Mouse (Mus musculus) liver, embryonic 15.5 days (tissue): ENCODE measurements around the gene Gm40193. TPM values are rescaled to one million over a fixed set of nuclear protein-coding genes. Genes with fewer than 3 reads are reported as not detected.
"Not testable (repeated sequence)": the region's sequence is repeated elsewhere in the genome, so short reads cannot be mapped to it uniquely, and the experiment has no call there.

Experiments
- ATAC-seq: fragments of 200-750 bp; cut with Nextera tagmentation; 2 replicates; pipeline ENCODE4 v1.8.0; 2017; ENCODE audit warnings: moderate number of reproducible peaks, mild to moderate bottlenecking, moderate library complexity; ENCODE audit not compliant: insufficient read depth
- H3K27ac ChIP-seq: fragments of 300-500 bp; sonication (generic); replicated peaks from 2 replicates; pipeline ENCODE4 v1.5.1; 2015; ENCODE audit warnings: mild to moderate bottlenecking, inconsistent platforms
- H3K27me3 ChIP-seq: fragments of 300-500 bp; sonication (generic); 2 replicates; pipeline ENCODE4 v1.6.1; 2015; ENCODE audit warnings: mild to moderate bottlenecking, inconsistent platforms
- H3K36me3 ChIP-seq: fragments of 300-500 bp; sonication (generic); replicated peaks from 2 replicates; pipeline ENCODE4 v1.6.1; 2015; ENCODE audit warnings: moderate library complexity, mild to moderate bottlenecking, inconsistent platforms
- H3K4me1 ChIP-seq: fragments of 300-500 bp; sonication (generic); replicated peaks from 2 replicates; pipeline ENCODE4 v1.6.1; 2015; ENCODE audit warnings: inconsistent platforms
- H3K4me2 ChIP-seq: fragments of 300-500 bp; sonication (generic); 2 replicates; pipeline ENCODE4 v1.6.1; 2015; ENCODE audit warnings: moderate library complexity, mild to moderate bottlenecking, inconsistent platforms
- H3K4me3 ChIP-seq: fragments of 300-500 bp; sonication (generic); replicated peaks from 2 replicates; pipeline ENCODE4 v1.5.1; 2015; ENCODE audit warnings: mild to moderate bottlenecking, inconsistent platforms
- H3K9ac ChIP-seq: fragments of 300-500 bp; sonication (generic); 2 replicates; pipeline ENCODE4 v1.6.1; 2015; ENCODE audit warnings: moderate library complexity, mild to moderate bottlenecking, inconsistent platforms
- H3K9me3 ChIP-seq: fragments of 300-500 bp; sonication (generic); replicated peaks from 2 replicates; pipeline ENCODE4 v1.6.1; 2016; ENCODE audit warnings: inconsistent platforms
- WGBS: fragments of 180-500 bp; shearing (Covaris S2); methylation state at CpG from one replicate; pipeline ENCODE4 v1.1.7; 2015; ENCODE audit warnings: mixed read lengths; ENCODE audit not compliant: insufficient replicate concordance; 5-methylcytosine and 5-hydroxymethylcytosine counted together
- polyA plus RNA-seq: library from polyadenylated mRNA; unstranded; fragments of >200 nt; fragmentation: Nextera tagmentation; extraction: Ambion mirVana; gene quantifications from 2 replicates; pipeline ENCODE4 v1.2.1, GENCODE M21; 2015

Gm40193 gene
- polyA plus RNA-seq = not detected in 2 replicates

GRCm38 (mm10) chr11:70532839-70533238 lies at the start of gene Gm40193:
Gm40193 (minus strand) TSS chr11:70532939.
- H3K27me3 ChIP-seq = peaks cover 6% of the 10 kb centered on the region; the same call in 1 of the 2 replicates
- H3K9ac ChIP-seq = no peak within 1 kb of the TSS
- no peaks in the 10 kb centered on the region for H3K4me1 ChIP-seq
- no peak within 1 kb of the TSS for H3K4me3 ChIP-seq
- no peak for ATAC-seq
- no peak within 1 kb of the TSS for H3K4me2 ChIP-seq
- 68% methylated on average over 6 of the region's 6 CpGs for WGBS
- peaks cover 8% of the 10 kb centered on the region for H3K36me3 ChIP-seq
- no peaks in the 10 kb centered on the region for H3K9me3 ChIP-seq
- H3K27ac ChIP-seq = no peak within 1 kb of the TSS

DNA sequence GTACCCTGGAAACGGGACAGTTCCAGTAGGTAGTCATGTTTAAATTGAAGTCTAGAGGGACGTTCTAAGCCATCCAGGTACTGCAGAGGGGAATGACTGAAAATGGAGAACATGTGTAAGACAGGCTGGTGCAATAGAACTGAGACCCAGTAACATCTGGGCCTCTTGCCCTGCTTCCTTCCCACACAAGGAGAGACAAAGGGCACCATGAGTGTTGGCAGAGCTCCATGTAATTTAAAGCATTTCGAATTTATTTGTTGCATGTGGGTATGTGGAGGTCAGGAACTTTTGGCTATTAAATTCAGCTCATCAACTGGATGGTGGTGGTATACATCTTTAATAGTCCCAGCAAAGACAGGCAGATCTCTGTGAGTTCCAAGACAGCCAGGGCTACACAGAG lies 49.5 kb upstream of the Gm40193 start:
- no peak overlapping the region for H3K27ac ChIP-seq

DNA sequence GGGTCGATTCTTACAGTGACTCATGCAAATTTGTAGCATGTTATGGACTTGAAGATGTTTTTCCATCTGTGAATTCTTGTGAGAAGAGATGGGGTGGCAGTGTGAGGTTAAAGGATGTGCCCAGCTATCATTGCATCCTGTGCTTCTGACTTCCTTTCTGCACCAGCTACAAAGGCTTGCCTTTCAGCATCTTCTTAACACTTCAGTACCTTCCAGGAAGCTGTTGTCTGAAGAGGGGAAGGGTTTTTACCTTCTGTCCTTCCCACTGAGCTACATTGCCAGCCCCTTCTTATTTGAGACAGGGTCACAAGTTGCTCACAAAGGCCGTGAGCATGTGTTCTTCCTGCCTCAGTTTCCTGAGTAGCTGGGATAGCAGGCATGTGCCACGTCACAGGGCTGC lies 48.2 kb upstream of the Gm40193 start:
- Histone ChIP-seq H3K4me1 (peaks cover 60% of the 10 kb centered on the region), H3K36me3 (no peaks in the 10 kb centered on the region), H3K27ac (no peak overlapping the region), H3K4me2 (no peak overlapping the region), H3K27me3 (no peaks in the 10 kb centered on the region), H3K9ac (no peak overlapping the region), H3K4me3 (no peak overlapping the region), H3K9me3 (no peaks in the 10 kb centered on the region)
- 47% methylated on average over 3 of the region's 3 CpGs for WGBS
- no peak for ATAC-seq

More for the DNA sequence above, 49.5 kb upstream of the Gm40193 start:
- ATAC-seq = no peak
- WGBS = 52% methylated on average over 3 of the region's 3 CpGs
- H3K4me1 ChIP-seq = peaks cover 62% of the 10 kb centered on the region
- H3K27me3 ChIP-seq = no peaks in the 10 kb centered on the region
- H3K36me3 ChIP-seq = no peaks in the 10 kb centered on the region
- H3K4me2 ChIP-seq = no peak overlapping the region
- no peaks in the 10 kb centered on the region for H3K9me3 ChIP-seq
- H3K9ac ChIP-seq = no peak overlapping the region
- H3K4me3 ChIP-seq = no peak overlapping the region

GRCm38 (mm10) chr11:70580358-70580720 lies 47.6 kb upstream of the Gm40193 start:
- no peak for ATAC-seq
- no peaks in the 10 kb centered on the region for H3K36me3 ChIP-seq
- H3K27me3 ChIP-seq = no peaks in the 10 kb centered on the region
- H3K27ac ChIP-seq = no peak overlapping the region
- no peak overlapping the region for H3K4me3 ChIP-seq
- no peaks in the 10 kb centered on the region for H3K9me3 ChIP-seq
- no peak overlapping the region for H3K9ac ChIP-seq
- H3K4me2 ChIP-seq = no peak overlapping the region
- WGBS = 39% methylated on average over 5 of the region's 5 CpGs
- H3K4me1 ChIP-seq = peaks cover 56% of the 10 kb centered on the region

GRCm38 (mm10) chr11:70579710-70580357 lies 47.1 kb upstream of the Gm40193 start:
- Histone ChIP-seq H3K27me3 (no peaks in the 10 kb centered on the region), H3K36me3 (no peaks in the 10 kb centered on the region), H3K9me3 (no peaks in the 10 kb centered on the region), H3K4me3 (no peak overlapping the region), H3K4me2 (no peak overlapping the region), H3K27ac (no peak overlapping the region), H3K4me1 (peaks cover 54% of the 10 kb centered on the region), H3K9ac (no peak overlapping the region)
- 55% methylated on average over 9 of the region's 9 CpGs for WGBS
- no peak for ATAC-seq

- Histone ChIP-seq H3K4me1 (peaks cover 51% of the 10 kb centered on the region), H3K9ac (no peak overlapping the region), H3K27ac (no peak overlapping the region), H3K36me3 (no peaks in the 10 kb centered on the region), H3K27me3 (no peaks in the 10 kb centered on the region), H3K4me3 (no peak overlapping the region), H3K4me2 (no peak overlapping the region), H3K9me3 (no peaks in the 10 kb centered on the region)
- WGBS = 69% methylated on average over 6 of the region's 6 CpGs
- ATAC-seq = no peak
Observed at GRCm38 (mm10) chr11:70578962-70579361, 46.2 kb upstream of the Gm40193 start.

DNA sequence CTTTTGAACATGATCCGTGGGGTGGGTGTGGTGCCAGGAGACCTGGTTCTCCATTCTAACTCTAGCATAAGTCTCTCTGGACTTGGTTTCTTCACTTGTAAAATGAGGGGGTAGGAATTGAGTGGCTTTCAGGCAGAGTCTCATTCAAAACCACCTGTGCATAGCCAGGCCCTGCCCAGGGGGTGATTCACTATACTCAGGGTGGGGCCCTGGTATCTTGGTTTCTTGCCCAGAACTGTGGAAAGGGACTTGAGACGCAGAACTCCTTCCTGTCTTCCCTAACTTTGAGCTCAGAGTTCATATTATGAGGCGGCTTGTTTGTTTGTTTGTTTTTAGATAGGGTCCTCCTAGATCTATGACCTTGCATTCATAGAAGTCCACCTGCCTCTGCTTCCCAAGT lies 44.5 kb upstream of the Gm40193 start:
- no peak overlapping the region for H3K27ac ChIP-seq
- ATAC-seq = no peak

DNA sequence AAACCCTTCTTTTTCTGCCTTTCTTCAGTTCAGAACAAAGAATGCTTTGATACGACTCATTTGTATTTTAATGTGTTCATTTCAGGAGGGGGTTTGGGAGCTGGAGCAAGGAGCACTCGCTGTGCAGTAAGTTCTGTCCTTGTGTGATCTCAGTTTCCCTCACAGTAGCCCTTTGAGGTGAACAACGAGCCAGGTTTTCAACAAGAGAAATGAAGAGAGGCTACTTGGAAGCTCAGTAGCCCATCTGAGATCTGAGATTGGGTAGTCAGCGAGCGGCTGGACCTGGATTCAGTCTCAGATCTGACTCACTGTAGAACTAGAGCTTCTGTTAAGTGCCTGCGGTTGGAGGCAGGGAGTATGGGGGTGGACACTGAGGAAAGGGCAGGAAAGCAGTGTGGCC lies 41.1 kb upstream of the Gm40193 start:
- Histone ChIP-seq H3K4me3 (no peak overlapping the region), H3K9me3 (no peaks in the 10 kb centered on the region), H3K36me3 (no peaks in the 10 kb centered on the region), H3K27ac (no peak overlapping the region), H3K9ac (no peak overlapping the region), H3K27me3 (no peaks in the 10 kb centered on the region), H3K4me2 (no peak overlapping the region), H3K4me1 (peaks cover 56% of the 10 kb centered on the region)
- no peak for ATAC-seq
- WGBS = 71% methylated on average over 6 of the region's 6 CpGs

More for the DNA sequence above, 44.5 kb upstream of the Gm40193 start:
- H3K9me3 ChIP-seq = no peaks in the 10 kb centered on the region
- no peak overlapping the region for H3K9ac ChIP-seq
- 64% methylated on average over 3 of the region's 3 CpGs for WGBS
- no peaks in the 10 kb centered on the region for H3K36me3 ChIP-seq
- H3K4me2 ChIP-seq = no peak overlapping the region
- H3K4me1 ChIP-seq = peaks cover 47% of the 10 kb centered on the region
- no peaks in the 10 kb centered on the region for H3K27me3 ChIP-seq
- H3K4me3 ChIP-seq = no peak overlapping the region

DNA sequence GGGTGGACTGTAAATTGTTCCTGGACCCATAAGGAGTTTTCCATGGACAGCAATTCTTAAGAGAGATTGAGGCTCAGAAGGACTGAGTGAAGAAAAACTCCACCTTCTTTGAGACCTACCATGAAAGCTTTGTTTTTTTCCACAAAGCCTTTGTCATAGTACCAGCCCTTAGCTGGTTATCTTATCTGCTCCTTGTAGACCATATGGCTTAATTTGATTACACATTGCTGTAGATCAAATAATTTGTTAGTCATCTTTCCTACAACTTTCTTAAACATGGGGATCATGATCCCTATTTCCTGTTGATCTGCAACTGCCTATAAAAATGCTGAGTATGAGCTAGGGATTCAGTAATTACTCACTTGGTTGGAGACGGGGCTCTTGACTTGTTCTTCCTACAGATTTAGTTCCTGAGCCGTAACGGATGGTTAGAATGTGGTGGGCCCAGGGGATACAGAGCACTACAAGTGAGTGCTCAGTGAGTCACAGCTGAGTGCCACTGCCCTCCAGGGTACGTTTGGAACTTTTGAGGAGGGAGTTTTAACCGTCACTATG lies 39.7 kb upstream of the Gm40193 start:
- H3K4me1 ChIP-seq = peaks cover 57% of the 10 kb centered on the region
- no peak overlapping the region for H3K4me3 ChIP-seq
- no peak overlapping the region for H3K9ac ChIP-seq
- H3K36me3 ChIP-seq = no peaks in the 10 kb centered on the region
- 35% methylated on average over 5 of the region's 5 CpGs for WGBS
- no peaks in the 10 kb centered on the region for H3K27me3 ChIP-seq
- ATAC-seq = no peak
- H3K4me2 ChIP-seq = peak overlapping the region; percentile 25
- peak overlapping the region; percentile 25; the same call in 1 of the 2 replicates for H3K27ac ChIP-seq
- H3K9me3 ChIP-seq = no peaks in the 10 kb centered on the region

GRCm38 (mm10) chr11:70571641-70572040 lies 38.9 kb upstream of the Gm40193 start:
- Histone ChIP-seq H3K4me2 (no peak overlapping the region), H3K36me3 (0 out of 2 replicates have a peak, but pooled peaks cover 4% of the 10 kb centered on the region), H3K27ac (no peak overlapping the region), H3K27me3 (no peaks in the 10 kb centered on the region), H3K9ac (no peak overlapping the region), H3K9me3 (no peaks in the 10 kb centered on the region), H3K4me3 (no peak overlapping the region), H3K4me1 (peaks cover 54% of the 10 kb centered on the region)
- no peak for ATAC-seq
- WGBS = 82% methylated on average over 1 of the region's 1 CpGs

- H3K4me1 ChIP-seq = peaks cover 57% of the 10 kb centered on the region
- H3K9ac ChIP-seq, H3K27ac ChIP-seq, H3K27me3 ChIP-seq, H3K36me3 ChIP-seq, H3K4me2 ChIP-seq, H3K4me3 ChIP-seq, H3K9me3 ChIP-seq: not testable (repeated sequence)
- WGBS = 23% methylated on average over 1 of the region's 1 CpGs
- ATAC-seq = peak; percentile 63
Observed at GRCm38 (mm10) chr11:70570614-70571013, 37.9 kb upstream of the Gm40193 start.

DNA sequence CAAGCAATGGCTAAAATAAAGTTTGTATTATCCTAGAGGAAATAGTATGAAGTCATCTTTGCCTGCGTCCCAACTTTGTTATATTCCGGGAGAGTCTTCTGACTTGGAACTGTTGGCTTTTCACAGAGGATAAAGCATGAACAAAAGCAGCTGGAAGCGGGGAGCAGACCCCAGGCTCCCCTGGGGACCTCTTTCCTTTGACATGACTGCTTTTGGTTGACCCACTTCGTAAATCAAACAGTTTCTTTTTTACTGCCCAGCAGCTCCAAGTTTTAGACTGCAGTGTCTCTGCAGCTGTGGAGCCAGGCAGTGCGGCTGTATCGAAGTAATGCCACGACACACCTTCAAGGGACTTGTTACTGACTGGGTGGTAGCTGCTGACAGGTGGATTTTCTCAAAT lies 33.8 kb upstream of the Gm40193 start:
- 76% methylated on average over 7 of the region's 7 CpGs for WGBS
- Histone ChIP-seq H3K9me3 (no peaks in the 10 kb centered on the region), H3K4me2 (no peak overlapping the region), H3K36me3 (0 out of 2 replicates have a peak, but pooled peaks cover 6% of the 10 kb centered on the region), H3K27ac (no peak overlapping the region), H3K4me3 (no peak overlapping the region), H3K4me1 (peaks cover 78% of the 10 kb centered on the region), H3K9ac (no peak overlapping the region), H3K27me3 (no peaks in the 10 kb centered on the region)
- no peak for ATAC-seq
